Mouse (Mus musculus): Measurements from ENCODE around the gene Gli3.

The Gli3 gene

DNA sequence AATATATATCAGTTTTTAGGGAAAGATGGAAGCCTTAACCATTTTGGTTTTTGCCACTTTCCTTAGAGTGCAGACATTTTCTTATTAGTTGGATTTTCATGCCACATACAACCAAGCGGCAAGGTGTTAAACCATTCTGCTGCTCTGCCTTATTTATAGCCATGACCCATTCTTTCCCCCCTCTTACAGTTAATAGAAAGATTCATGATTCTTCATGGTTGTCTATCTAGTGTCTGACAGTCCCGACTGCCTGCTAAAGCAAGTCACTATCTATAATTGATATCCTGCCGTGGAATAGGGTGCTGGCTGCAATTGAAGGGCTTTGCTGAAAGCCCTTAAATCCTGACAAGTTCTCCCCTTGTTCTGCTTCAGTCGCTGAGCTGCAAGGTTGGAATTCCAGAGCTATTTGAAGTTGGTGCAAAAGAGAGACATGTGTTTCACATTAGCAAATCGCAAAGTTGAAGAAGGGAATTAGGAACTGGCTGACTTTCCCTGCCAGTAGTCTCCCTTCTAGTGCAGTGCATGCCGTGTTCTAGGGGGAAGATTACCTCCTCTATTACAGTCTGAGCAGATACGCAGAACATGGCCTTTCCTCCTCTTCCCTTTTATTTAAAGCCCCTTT, 201.7 kb downstream of the Gli3 start:
- DNase-seq = no peak

DNA sequence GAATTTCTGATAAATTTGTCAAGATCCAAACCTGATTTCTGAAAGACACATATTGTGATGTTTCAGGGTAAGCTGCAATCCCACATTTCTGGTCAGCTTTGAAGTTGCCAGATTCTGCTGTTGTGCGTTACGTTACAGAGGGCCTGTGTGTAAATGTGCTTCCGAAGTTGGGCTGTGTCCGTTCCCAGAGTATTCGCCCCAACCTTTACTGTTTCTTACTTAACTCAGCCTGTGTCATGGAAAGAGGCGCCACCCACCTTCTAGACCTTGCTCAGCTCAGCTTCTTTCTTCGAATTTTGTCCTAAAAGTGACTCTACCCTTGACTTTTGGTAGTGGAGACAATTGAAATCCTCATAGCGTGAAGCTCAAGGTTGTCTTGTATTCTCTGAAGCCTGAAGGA, 202.5 kb downstream of the Gli3 start:
- DNase-seq = no peak

DNA sequence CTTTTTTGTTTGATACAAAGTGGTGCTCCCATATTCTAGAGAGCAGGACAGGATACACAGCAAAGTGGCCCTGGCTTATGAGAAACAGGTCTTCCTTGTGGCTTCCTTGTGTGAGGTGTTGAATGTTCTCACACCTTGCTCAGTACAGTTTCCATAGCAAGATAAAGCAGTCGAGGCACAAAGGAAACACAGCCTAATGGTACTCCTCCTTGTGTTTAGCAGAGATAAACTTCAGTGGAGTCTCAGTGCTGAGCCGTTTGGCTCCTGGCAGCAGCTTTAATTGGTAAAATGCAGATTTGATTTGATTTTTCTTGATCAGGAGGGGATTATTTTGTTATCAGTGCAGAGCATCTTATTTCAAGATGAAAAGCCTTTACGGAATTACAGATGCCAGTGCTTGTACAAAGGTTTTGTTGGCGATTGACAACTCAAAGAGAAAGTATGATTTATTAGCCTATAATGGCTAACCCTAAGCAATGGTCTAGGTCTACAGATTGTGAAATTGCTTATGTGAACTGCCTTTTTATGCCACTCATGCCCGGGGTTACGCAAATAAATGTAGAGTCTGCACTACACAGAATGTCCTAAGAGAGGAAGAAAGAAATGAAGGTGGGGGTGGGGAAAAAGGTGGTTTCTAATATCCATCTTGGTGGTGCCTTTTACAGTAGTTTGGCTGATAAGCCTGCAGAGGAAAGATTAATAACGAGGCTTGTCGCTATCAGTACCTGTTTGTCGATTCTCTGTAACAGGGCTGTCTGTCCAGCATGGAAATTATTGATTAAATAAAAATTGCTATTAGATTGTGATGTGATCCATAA, 207.3 kb downstream of the Gli3 start:
- no peak for DNase-seq

DNA sequence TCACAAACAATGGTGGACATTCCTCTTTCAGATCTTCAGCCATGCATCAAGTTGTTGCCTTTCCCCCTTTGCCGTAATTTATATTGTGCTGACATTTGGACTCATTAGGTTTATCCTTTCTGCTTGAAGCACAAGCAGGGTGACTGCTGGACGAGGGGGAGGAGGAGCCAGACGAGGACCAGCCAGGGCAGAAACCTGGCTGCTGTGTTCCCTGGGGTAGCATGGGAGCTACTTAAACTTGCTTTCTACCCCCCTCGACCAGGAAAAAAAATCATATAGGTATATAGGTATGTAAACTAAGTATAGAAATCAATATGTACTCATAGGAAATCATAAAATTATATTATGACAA, 207.9 kb downstream of the Gli3 start:
- no peak for DNase-seq

DNA sequence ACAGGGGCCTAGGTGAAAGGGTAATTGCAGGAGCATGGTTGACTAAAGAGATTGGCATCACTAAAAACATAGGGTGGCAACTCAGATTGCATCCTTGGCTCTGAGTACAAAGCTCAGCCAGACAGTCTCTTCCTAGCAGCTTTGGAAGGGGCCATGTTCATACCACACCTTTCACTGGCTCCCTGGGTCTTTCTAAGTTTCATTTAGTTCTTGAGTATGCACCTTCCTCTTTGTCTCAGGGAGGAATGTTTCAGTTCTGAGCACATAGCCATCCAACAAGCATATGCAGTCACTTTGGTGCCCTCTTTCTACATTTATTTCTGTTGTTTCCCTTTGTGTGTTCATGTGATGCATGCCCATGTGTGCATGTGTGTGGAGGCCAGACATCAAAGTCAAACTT, 212.4 kb downstream of the Gli3 start:
- no peak for DNase-seq

DNA sequence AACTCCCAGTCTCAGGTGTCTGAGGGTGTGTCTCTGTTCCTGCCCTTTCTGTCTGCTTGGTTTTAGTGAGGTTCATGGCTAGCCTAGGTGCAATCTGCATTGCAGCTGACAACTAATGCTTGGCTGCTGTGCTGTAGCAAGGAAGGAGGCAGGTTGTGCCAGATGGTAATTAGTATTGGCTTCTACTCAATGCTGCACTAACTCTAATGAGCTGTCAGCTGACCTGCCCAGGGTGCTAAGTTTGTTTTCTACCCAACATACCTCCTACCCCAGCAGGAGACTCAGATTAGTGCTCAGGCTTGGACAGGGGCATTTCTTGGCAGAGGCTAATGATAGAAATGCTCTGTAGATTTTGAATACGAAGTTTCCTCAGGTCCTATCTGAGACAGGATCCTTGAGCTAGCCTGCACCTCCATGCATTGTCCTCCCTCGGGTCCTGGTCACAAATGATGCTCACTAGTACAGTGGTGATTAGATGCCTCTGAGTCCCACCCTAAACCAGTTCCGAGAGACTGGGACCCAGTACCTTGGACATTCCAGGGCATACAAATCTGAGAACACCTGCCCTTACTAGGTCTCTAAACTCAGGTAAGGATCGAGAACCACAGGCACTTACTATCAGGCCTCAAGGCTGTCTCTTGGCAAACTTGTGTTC, 214.2 kb downstream of the Gli3 start:
- no peak for DNase-seq

DNA sequence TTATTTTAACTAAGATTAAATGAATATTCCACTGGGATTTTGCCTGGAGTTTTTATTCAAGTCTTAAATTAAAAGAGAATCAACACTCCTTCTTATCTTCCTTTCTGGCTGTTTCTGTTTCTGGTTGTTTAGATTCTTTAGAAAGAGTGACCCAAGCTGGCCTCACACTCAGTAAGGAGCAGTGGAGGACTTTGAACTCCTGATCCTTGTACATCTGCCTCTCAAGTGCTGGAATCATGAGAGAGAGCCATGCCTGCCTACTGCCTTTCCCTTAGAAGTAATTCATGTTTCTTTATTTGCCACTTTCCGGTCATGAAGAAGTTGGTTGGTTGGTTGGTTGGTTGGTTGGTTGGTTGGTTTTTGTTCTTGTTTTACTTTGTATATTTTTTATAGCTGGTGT, 218.5 kb downstream of the Gli3 start:
- no peak for DNase-seq

DNA sequence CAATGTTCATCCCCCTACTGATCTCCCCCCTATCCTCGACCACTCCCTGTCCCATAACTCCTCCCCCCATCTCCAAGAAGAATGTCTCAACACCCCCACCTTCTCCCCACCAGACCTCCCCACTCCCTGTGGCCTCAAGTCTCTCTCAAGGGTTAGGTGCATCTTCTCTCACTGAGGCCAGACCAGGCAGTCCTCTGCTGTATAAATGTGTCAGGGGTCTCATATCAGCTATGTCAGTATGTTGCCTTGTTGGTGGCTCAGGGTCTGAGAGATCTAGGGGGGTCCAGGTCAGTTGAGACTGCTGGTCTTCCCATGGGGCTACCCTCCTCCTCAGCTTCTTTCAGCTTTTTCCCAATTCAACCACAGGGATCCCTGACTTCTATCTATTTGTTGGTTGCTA, 220.0 kb downstream of the Gli3 start:
- no peak for DNase-seq

DNA sequence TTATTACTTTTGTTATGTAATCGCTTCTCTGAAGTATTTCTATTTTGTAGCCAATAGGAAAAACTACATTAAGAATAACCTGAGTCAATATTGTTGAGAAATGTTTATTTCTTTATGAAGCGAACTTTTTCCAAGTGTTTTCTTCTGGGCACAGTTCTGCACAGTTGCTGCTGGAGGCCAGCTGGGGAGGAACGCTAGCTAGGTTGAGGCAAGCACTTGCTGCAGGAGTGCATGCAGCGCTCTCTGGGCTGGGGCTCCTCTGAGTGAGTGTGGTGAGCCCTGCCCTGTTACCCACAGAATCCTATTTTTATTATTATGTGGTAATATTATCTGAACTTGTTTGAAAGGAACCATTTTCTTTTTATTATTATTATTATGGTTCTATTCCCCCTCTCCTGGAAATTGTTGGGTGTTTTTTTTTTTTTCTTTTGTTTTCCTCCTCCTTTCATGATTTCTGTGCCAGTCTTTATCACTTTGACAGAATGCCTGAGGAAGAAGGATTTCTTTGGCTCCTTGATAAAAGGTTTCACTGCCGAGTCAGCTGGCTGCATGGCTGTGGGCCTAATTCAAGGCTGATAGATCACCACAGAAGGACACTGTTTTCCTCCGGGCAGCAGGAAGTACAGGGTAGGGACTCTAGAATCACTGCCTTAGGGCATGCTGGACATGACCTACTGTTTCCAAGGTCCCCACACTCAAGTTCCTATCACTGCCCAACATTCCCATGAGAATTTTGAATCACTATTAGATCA, 225.2 kb downstream of the Gli3 start:
- no peak for DNase-seq

DNA sequence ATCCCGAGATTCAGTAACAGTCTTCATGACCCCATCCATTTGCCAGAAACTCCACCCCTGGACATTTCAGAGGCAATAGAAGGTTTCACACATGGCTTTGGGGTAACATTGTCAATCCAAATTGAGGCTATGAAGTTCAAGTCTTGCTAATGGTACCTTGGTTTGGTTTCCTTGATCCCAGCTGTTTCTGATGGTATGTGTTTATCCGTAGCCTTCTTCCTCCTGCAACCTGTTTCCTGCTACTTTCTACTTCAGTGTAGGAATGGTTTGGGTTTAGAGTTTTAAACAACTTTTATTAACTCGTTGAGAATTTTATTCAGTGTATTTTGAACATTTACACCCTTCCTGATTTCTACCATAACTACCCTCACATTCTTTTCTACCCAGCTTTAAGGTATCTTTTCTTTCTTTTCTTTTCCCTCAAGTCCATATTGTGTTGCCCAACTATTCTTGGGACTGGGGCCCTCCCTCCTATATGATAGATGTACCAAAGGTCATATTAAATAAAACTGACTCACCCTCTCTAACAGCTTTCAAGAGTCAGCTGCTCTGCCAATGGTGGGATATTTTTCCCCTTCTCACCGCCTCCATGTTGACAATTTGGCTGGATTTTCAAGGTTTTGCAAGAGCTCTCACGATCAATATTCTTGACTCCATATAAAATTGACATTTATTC, 225.9 kb downstream of the Gli3 start:
- DNase-seq = no peak

DNA sequence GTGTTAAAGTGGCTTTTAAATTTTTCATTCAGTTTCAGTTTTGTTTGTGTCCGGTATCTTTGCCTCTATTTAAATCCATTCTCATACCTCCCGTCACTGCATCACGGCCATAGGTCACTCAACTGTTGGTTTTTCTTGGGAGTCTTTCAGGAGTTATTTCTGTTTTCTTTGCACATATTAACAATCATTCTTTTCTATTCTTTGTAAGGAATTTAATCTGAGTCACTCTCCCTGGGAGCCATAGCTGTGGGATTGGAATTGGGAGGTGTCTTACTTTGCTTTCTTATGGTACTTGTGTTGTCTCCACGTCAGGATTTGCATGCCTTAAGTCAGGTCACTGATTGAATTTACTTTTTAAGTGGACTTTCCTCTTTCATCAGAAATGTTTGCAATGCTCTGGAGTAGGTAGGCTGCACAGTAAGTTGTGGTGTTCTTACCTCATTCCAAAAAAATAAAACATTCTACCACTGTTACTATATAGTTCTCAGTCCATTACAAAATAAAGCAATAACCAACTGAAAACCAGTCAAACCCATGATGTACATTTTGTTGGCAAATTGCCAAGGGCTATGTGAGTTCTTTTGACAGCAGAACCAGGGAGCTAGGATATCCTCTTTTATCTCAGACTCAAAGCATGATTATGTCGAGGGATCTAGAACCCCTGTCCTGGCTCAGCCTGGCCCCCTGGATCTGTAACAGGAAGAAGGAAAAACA, 228.9 kb downstream of the Gli3 start:
- DNase-seq = no peak

DNA sequence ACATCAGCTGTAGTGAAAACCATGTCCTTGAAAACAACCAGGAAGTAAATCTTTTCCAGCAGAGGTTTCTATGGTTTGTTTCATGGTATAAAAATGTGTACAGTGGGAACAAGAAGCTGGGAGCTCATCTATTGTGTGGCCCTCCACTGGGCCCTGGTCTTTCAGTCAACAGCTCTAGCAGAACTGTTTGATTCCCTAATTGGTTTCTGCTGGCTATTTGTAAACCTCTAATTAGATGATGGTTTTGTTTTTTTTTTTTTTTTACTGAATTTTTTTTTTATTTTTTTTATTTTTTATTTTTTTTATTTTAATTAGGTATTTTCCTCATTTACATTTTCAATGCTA, 229.4 kb downstream of the Gli3 start:
- no peak for DNase-seq

DNA sequence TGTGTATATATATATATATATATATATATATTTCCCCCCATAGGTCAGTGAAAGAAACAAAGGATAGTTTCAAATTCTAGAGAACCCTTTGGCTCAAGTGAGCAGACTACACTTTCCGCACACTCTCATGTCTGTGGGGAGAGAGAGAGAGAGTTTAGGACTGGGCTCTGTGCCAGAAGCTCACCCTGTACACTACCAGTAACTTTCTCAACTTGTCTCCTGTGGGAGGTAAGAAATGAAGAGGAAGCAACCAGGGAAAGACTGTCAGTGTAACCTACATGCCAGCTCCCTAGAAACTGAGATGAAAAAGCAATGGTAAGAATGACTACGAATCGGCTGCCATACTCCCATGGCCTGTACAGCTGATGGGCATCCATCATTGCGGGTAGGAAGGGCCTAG, 235.2 kb downstream of the Gli3 start:
- no peak for DNase-seq

DNA sequence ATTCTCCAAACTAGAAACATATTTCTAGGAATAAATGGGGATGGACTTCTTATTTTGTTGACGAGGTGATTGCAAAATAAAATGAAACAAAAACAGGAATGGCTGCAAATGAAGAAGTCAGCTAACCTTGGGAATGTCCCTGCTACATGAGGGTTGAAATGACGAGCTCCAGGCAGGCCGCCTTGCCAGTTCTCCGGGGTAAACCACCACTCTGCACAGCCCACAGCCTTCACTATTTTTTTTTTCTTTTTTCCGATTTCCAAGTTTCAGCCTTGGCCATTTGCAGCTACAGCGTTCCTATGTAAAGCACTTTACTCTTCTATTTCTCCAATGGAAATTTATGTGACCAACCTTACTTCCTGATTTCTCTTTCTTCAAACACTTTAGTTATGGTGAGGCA, 236.1 kb downstream of the Gli3 start:
- no peak for DNase-seq

DNA sequence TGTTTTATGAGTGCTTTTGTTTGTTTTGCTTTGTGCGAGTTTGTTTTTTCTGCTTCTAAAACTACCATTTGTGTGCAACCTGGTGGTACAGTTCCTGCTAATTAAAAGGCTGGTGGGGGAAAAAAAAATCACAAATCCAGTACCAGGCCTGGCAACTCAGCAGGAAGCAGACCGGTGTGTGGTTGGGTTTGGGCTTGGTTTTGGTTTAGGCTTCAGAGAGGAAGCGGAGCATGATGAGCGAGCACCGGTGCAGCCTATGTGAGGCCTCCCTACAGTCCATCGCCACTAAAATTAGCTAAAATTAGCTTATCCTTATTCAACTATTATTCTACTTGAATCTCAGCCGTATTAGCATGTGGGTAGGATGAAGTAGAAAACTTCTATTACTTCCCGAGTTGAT, 241.6 kb downstream of the Gli3 start:
- no peak for DNase-seq

DNA sequence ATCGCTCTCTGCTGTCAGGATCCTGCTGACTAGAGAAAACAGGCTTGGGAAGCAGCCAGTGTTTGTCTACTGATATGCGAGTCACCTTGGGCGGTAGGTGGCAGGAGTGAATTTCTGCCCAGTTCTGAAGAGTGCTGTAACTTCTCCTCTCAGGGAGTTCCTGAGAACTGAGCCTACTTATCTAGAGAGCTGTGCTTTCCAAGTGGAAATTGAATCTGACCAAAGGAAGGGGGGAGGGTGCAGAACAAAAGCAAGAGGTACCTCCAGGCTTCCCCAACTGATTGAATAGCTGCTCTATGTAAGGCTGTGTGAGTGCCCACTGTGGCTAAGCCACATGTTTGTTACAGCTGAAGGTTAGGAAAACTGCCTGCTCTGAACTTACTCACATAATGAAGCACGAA, 244.4 kb downstream of the Gli3 start:
- no peak for DNase-seq

DNA sequence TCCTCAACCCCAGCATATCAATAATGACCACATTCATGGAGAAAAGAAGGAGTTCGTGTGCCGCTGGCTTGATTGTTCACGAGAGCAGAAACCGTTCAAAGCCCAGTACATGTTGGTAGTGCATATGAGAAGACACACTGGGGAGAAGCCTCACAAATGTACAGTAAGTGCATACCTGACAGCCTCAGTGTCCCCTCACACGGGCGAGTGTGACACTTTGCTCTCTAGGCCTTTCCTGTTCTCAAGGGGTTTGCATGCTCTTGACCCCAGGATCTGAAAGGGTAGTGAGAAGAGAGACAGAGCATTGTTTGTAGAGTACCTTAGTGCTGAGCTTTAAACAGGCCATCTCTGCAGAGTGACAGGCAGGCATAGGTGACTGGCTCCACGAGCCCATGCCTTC, 250.5 kb downstream of the Gli3 start:
- no peak for DNase-seq

DNA sequence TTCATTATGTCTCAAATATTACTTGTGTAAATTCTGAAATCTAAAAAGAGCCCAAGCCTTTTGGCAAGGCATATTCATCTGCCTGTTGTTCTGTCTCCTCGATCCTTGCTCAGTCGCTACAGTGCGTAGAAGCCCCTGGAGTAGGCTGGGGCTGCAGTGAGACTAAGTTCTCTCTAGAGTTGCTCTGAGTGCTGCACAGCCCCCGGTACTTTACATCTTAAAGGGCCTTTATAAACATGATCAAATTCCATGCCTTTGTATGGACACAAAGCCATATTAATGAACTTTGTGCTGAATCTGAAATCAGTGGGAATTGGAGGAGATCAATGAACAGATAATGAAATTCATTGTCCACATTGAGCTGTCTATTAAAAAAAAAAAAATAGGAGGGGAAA, 251.3 kb downstream of the Gli3 start:
- no peak for DNase-seq

DNA sequence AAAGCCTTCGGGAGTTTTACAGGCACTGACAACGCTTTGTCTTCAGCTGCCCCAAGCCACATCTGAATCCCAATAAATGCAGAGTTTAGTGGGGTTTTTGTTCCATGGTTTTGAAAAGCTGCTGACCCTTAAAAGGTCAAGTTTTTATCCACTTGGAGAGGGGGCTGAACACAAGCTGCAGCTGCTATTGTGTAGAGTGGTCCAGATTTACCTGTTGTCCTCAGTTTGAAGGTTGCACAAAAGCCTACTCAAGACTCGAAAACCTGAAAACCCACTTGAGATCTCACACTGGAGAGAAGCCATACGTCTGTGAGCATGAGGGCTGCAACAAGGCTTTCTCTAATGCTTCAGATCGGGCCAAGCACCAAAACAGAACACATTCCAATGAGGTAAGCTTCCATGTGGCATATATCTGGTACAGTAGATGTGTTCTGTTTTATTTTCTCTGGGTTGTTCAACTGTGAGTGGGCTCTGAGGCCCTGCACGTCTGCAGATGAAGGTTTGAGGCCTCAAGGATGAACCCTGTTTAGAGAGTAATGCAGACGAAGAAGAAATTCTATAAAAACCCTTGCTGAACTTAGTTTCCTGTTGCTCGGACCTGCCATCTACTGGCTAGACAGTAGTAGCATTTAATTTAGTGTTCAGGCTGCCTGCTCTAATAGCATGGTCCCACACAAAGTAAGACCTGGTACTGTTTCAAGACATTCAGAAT, 251.8 kb downstream of the Gli3 start:
- DNase-seq = no peak

DNA sequence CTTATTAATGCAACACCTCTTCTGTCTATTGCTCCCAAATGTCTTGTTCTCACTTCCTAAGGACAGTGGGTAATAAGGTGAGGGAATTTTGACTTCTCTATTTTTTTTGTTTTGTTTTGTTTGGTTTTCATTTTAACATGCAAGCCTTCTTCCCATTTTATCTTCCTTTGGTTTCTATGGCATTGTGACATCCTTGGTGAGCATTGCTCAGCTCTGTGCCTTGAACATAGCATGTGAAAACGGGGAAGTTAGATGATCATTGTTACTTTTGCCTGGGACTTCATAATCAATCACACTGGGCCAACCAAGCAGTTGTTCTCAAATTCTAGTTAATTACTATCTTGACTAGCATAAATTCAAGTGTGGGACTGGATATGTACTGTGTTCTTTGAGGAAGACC, 258.4 kb downstream of the Gli3 start:
- DNase-seq = no peak

DNA sequence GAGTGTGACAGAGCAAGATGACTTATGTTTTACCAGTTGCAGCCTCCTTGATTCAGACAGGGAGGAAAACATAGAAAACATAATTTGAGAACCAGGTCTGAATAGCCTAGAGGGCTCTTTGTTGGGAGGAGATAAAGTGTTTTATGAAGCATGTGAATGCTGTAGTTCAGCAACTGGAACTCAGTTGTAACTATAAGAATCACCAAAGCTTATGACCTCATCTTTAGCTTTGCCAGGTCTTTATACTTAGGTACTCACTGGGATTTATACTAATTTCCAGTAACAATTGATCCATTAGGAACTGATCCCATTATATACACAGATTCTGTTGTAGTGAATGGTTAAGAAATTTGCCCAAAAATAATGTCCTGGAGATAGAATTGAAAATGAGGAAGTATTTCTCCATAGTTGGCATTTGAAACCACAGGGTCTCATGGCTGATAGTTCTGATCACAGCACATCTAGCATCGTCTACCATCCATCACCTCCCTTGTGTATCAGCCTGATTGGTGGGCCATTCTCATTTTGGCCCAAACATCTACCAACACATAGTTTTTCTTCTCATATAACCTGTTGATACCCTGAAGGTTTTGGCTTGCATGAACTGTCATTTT, 259.8 kb downstream of the Gli3 start:
- DNase-seq = no peak

All from spleen, adult 18-20 months (tissue).